Mouse (Mus musculus): ENCODE measurements around the gene Ccr10. TPM values are rescaled to one million over a fixed set of nuclear protein-coding genes. Genes with fewer than 3 reads are reported as not detected.

Gene Ccr10
- not detected for total RNA-seq (2021)
- long read RNA-seq, experiment 1, result 0 reads
- long read RNA-seq, experiment 2, result 0 reads

GRCm38 (mm10) chr11:101174851-101175628 is at the start of gene Ccr10:
TSS of gene Ccr10 (minus strand) at chr11:101175443.
- no peak for DNase-seq (ENCODE audit: low spot score)

GRCm38 (mm10) chr11:101224337-101224736 is 49.1 kb upstream of the Ccr10 start:
- no peak for DNase-seq (ENCODE audit: low spot score)

- no peak for DNase-seq (ENCODE audit: low spot score)
These were observed 46.2 kb upstream of the Ccr10 start for GRCm38 (mm10) chr11:101221306-101221986.

- no peak for DNase-seq (ENCODE audit: low spot score)
These were observed 45.6 kb upstream of the Ccr10 start for GRCm38 (mm10) chr11:101220853-101221252.

GRCm38 (mm10) chr11:101218436-101219055 is 43.3 kb upstream of the Ccr10 start:
- no peak for DNase-seq (ENCODE audit: low spot score)

- no peak for DNase-seq (ENCODE audit: low spot score)
These were observed 41.7 kb upstream of the Ccr10 start for GRCm38 (mm10) chr11:101216936-101217335.

GRCm38 (mm10) chr11:101211970-101212369 is 36.7 kb upstream of the Ccr10 start:
- DNase-seq (ENCODE audit: low spot score), result peak; percentile 76

GRCm38 (mm10) chr11:101200986-101201385 is 25.7 kb upstream of the Ccr10 start:
- DNase-seq (ENCODE audit: low spot score), result no peak

- DNase-seq (ENCODE audit: low spot score), result no peak
These were observed 24.3 kb upstream of the Ccr10 start for GRCm38 (mm10) chr11:101199555-101199954.

GRCm38 (mm10) chr11:101196175-101196574 is 20.9 kb upstream of the Ccr10 start:
- no peak for DNase-seq (ENCODE audit: low spot score)

- no peak for DNase-seq (ENCODE audit: low spot score)
These were observed 20.3 kb upstream of the Ccr10 start for GRCm38 (mm10) chr11:101195571-101195970.

- DNase-seq (ENCODE audit: low spot score), result no peak
These were observed 19.9 kb upstream of the Ccr10 start for GRCm38 (mm10) chr11:101195101-101195500.

- DNase-seq (ENCODE audit: low spot score), result no peak
These were observed 19.4 kb upstream of the Ccr10 start for GRCm38 (mm10) chr11:101194643-101195042.

GRCm38 (mm10) chr11:101194137-101194536 is 18.9 kb upstream of the Ccr10 start:
- no peak for DNase-seq (ENCODE audit: low spot score)

- DNase-seq (ENCODE audit: low spot score), result no peak
These were observed 17.8 kb upstream of the Ccr10 start for GRCm38 (mm10) chr11:101193076-101193475.

GRCm38 (mm10) chr11:101192646-101193045 is 17.4 kb upstream of the Ccr10 start:
- DNase-seq (ENCODE audit: low spot score), result no peak

- no peak for DNase-seq (ENCODE audit: low spot score)
These were observed 16.8 kb upstream of the Ccr10 start for GRCm38 (mm10) chr11:101191919-101192470.

GRCm38 (mm10) chr11:101190913-101191907 is 16.0 kb upstream of the Ccr10 start:
- DNase-seq (ENCODE audit: low spot score), result no peak

- no peak for DNase-seq (ENCODE audit: low spot score)
These were observed 15.1 kb upstream of the Ccr10 start for GRCm38 (mm10) chr11:101190181-101190912.

Measured in gastrocnemius, adult 18-20 months (tissue).